Mouse (Mus musculus) right cerebral cortex, adult 2 months (tissue): ENCODE data around the gene Aifm1.
A peak's percentile ranks its signal among the peaks of the same experiment; 100 is the strongest.
"Not testable (repeated sequence)": the region's sequence is repeated elsewhere in the genome, so short reads cannot be mapped to it uniquely, and the experiment has no call there.

Source experiments
- DNase-seq, 2 experiments: peaks; one replicate each; pipeline ENCODE4 v3.0.0; 2021 to 2022; ENCODE audit warnings: low spot score in 2 of 2

Aifm1 gene

GRCm38 (mm10) chrX:48460496-48460895, 52.9 kb downstream of the Aifm1 start:
- no peak for DNase-seq

- DNase-seq = no peak
Observed at GRCm38 (mm10) chrX:48456956-48457355, 56.4 kb downstream of the Aifm1 start.

- DNase-seq = no peak
Observed at GRCm38 (mm10) chrX:48455018-48455417, 58.3 kb downstream of the Aifm1 start.

GRCm38 (mm10) chrX:48454495-48454878, 58.9 kb downstream of the Aifm1 start:
- no peak for DNase-seq

DNA sequence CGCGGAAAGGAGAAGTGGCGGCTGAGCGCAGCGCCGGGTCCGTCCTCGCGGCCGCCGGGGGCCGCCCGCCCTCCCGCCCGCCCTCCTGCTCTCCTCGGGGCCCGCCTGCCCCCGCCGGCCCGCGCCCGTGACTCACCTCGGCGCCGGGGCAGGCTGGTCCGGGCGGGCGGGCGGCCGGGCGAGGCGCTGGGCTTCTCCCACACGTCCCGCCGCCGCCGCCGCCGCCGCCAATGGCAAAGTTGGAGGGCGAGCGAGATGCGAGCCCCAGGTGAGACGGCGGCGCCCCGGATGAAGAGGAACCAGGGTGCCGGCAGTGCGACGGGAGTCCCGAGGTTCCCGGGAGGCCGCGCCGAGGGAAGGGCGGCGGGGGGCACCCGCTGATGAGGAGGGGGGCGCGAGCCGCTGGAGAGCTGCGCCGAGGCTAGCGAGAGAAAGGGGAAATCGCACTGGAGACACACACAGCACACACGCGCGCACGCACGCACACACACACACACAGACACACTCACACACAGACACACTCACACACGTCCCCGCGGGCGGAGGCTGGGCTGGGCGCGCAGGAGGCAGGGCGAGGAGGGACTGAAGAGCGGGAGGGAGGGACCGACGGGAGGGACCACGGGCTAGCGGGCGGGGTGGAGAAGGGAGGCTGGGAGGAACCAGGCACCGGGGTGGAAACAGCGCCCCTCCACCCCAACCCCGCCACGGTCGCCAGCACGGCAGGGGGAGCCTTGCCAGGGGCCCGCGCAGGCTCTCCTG, 59.4 kb downstream of the Aifm1 start:
- peak in 1 of 2 experiments; percentile 24 for DNase-seq

GRCm38 (mm10) chrX:48452931-48453673, 60.3 kb downstream of the Aifm1 start:
- DNase-seq = no peak

GRCm38 (mm10) chrX:48452231-48452890, 61.0 kb downstream of the Aifm1 start:
- DNase-seq = no peak

GRCm38 (mm10) chrX:48449646-48450045, 63.7 kb downstream of the Aifm1 start:
- no peak for DNase-seq

DNA sequence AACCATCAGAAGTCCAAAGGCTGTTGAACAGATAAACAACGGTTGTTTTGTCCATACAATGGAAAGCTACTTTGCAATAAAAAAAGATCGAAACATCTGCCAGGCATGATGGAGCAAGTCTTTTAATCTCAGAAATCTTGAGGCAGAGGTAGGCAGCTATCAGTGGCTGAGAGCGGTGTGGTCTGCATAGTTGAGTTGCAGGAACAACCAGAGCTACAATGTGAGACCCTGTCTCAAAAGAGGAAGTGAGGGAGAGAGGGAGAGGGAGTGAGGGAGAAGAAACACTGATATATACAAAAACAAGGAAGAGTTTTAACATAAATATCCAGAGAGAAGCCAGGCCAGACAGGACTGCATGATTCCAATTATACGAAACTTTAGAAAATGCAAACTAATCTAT, 68.7 kb downstream of the Aifm1 start:
- no peak for DNase-seq

GRCm38 (mm10) chrX:48441954-48442353, 71.4 kb downstream of the Aifm1 start:
- no peak for DNase-seq

GRCm38 (mm10) chrX:48441548-48441947, 71.8 kb downstream of the Aifm1 start:
- no peak for DNase-seq

DNA sequence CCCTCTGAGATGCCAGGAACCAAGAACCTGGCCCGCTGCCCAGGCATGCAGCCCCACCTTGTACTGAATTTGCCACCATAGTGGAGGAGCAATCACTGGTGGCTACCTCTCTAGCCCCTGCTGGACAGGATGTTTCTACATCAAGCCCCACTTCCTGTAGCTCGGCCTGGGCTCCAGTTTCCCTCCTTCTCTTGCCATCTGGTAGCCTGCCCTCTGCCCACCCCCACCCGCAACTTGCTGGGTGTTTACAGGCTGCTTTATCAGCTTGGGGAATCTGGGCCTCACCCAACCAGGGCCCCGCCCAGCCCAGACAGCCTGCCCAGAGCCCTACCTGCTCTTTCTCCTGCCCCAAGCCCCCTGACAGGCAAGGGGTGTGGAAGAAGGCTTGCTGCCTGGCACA, 74.3 kb downstream of the Aifm1 start:
- DNase-seq = no peak

- not testable (repeated sequence) for DNase-seq
Observed at GRCm38 (mm10) chrX:48436082-48436481, 77.3 kb downstream of the Aifm1 start.

DNA sequence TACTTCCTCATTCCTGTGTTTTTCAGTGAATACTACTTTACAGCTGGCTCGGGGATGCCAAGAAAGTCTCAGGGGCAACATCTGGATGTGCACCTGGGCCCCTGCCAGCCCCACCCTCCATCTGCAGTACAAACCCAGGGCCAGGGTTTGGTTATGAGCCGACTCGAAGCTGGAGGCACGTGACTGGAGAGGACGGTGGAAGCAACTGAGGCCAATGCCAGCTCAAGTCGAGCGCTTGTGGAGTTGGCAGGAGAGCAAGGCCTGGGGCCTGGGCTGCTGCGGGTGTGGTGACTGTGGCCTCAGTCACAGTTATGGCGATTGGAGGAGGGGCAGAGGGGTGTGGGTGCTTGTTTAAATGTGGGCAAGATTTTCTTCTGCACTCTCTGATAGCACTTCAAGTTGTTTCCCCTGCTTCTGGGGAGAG, 77.9 kb downstream of the Aifm1 start:
- DNase-seq = no peak

GRCm38 (mm10) chrX:48434251-48434650, 79.1 kb downstream of the Aifm1 start:
- no peak for DNase-seq

DNA sequence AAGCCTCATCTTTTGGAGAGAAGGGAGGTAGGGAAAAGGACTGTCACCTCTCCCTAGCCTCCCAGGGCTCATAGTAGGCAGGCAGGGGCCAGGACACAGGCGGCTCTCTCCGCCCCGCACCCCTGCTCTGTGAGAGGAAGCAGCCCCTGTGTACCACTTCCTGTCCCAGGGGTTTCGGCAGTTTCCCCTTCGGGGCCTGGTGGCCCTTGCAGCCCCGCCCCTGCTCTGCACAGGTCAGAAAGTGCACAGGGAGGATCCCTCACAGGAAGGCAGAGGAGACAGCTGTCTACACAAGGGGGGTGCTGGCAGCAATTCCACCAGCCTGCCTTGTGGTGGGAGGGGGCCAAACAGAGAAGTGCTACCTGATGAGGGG, 79.8 kb downstream of the Aifm1 start:
- no peak for DNase-seq

DNA sequence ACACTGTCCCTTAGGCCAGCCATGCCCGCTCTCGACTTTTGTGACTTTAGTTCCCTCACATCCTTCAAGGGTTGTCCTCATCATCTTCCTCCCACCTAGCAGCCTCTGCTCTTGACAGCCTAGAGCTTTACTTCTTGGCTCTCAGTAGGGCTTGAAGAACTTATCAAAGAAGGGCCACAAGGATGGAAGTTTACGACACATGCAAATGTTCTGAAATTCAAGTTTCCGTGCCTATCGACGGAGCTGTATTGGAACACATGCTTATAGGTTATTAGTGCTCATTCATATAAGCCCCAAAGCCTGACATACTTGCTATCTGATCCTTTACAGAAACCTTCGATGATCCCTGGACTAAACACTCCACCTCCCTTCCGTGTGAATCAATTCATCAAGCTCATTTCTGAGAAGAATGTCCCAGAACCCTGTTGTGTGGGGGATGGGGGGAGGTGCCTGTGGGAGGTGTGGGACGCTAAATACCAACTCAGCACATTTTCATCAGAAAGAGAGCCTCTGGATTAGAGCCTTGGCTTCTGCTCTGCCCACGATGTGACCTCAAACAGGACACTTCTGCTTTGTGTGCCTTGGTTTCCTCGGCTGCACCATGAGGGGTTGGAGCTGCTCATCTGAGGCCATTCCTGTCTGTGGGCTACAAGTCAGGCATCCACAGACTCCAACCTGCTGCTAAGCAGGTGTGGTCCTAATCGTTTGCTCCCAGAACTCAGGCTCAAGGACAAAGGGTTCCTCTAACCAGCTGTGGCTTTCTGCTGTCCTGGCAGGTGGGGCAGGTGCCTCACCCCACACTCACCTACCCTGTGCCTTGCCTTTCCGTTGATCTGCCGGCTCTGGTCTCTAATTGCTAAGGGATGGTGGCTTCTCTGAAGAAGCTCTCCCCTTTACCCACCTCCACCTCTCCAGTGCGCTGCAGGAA, 80.5 kb downstream of the Aifm1 start:
- DNase-seq = no peak

- DNase-seq = no peak
Observed at GRCm38 (mm10) chrX:48429538-48429937, 83.8 kb downstream of the Aifm1 start.

GRCm38 (mm10) chrX:48429100-48429499, 84.3 kb downstream of the Aifm1 start:
- DNase-seq = no peak

- DNase-seq = no peak
Observed at GRCm38 (mm10) chrX:48428642-48429041, 84.7 kb downstream of the Aifm1 start.

DNA sequence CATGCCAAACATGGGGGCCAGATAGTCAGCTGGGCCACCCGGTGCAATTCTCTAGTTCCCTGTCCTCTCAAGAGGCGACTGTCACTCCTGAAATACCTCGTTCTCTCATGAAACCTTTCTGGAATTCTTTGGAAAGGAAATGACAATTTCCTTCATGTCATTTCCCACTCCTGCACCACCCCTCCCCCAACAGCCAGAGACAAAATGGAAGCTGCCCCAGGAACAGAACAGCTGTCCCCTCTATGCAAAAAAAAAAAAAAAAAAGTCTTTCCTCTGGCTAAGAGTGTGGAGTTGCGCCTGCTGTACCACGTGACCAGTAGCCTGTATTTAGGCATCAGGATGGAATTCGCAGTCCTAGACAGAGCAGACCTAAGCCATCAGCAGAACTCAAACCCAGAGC, 85.1 kb downstream of the Aifm1 start:
- no peak for DNase-seq

DNA sequence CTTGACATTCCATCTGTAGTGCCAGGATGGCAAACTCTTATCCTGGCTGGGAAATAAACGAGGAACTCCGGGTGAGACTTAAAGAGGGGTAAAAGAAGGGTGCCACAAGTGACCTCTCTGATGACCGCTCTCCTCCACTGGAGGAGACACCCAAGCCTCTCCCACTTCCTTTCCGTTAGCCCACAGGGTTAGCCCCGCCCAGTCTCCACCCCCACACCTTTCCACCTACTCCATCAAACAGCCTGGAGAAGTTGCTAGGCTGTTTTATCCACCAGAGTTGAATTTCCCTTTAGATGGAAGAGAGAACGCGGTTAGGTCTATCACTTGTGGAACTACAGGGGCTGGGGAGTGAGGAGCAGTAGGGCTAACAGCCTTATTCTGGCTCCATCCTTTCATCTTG, 88.1 kb downstream of the Aifm1 start:
- DNase-seq = no peak
